Mouse (Mus musculus): Measurements from ENCODE around the gene Xaf1. TPM values are rescaled to one million over a fixed set of nuclear protein-coding genes. Genes with fewer than 3 reads are reported as not detected.

The Xaf1 gene
- polyA plus RNA-seq, 1 experiment from 2014 or later, result 56.1 TPM

DNA sequence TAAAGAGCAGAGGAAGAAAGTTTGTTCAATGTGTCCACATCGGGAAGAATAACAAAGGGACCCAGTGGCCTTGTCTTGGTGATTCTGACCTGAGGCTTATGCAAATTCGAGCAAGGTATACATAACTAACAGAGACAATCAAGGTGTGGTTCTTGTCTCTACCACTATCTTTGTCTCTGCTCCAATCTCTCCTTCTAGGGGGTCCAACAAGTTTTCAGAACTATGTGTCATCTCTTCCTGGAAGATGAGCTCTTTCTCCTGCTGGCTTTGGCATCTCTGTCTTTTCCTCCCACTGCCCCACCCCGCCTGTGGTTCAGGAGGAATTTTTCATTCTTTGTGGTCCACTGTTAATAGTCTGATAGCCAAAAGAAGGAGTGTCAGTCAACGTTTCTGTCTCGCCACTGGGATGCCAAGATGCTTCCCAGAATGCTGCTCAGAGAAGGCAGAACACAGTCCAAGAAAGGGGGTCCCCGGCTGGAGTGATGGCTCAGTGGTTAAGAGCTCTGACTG, 15.4 kb upstream of the Xaf1 start:
- 65% methylated on average over 6 of the region's 6 CpGs for WGBS
- no peak for ATAC-seq
- Histone ChIP-seq H3K4me3 (ENCODE audit: low read depth, low read length) (no peak overlapping the region), H3K9ac (ENCODE audit: low read depth, low read length) (no peak overlapping the region), H3K36me3 (ENCODE audit: control insufficient read depth, insufficient read depth) (no peaks in the 10 kb centered on the region), H3K9me3 (ENCODE audit: control insufficient read depth) (no peaks in the 10 kb centered on the region), H3K27ac (ENCODE audit: low read depth, low read length) (no peak overlapping the region), H3K4me2 (replicated peaks; ENCODE audit: low read depth) (no peak overlapping the region), H3K4me1 (replicated peaks; ENCODE audit: control insufficient read depth, insufficient read depth, low read length) (no peaks in the 10 kb centered on the region; the same call in 1 of the 2 replicates), H3K27me3 (replicated peaks; ENCODE audit: control insufficient read depth, insufficient read depth, low read length) (no peaks in the 10 kb centered on the region)
- TF ChIP-seq CTCF (IDR thresholded peaks at IDR 0.05; ENCODE audit: low read depth), result no peak

- Histone ChIP-seq H3K4me2 (replicated peaks; ENCODE audit: low read depth) (no peak overlapping the region), H3K9ac (ENCODE audit: low read depth, low read length) (no peak overlapping the region), H3K4me3 (ENCODE audit: low read depth, low read length) (no peak overlapping the region), H3K27me3 (replicated peaks; ENCODE audit: control insufficient read depth, insufficient read depth, low read length) (no peaks in the 10 kb centered on the region), H3K4me1 (replicated peaks; ENCODE audit: control insufficient read depth, insufficient read depth, low read length) (no peaks in the 10 kb centered on the region; the same call in 1 of the 2 replicates), H3K9me3 (ENCODE audit: control insufficient read depth) (no peaks in the 10 kb centered on the region), H3K27ac (ENCODE audit: low read depth, low read length) (no peak overlapping the region), H3K36me3 (ENCODE audit: control insufficient read depth, insufficient read depth) (no peaks in the 10 kb centered on the region)
- TF ChIP-seq CTCF (IDR thresholded peaks at IDR 0.05; ENCODE audit: low read depth), result no peak
- WGBS, result 70% methylated on average over 3 of the region's 3 CpGs
- ATAC-seq, result no peak
Measured at GRCm38 (mm10) chr11:72286651-72287050, 14.8 kb upstream of the Xaf1 start.

DNA sequence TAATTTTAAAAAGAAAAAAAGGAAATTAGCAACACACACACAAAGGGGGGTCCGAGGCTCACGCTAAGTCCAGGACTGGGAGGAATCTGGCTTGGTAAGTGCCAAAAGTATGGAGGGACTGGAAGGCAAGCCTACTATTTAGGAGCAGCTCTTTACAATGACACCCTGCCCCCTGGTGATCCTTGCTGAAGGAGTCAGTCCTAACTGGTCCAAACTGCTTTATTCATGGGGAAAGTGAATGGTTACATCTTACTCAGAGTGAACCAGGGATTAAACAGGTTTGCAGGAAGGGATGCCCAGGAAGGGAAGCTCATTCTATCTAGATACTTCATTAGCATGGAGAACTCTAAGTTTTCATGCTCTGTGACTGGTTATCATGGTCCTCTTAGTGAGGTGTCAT, 14.3 kb upstream of the Xaf1 start:
- TF ChIP-seq CTCF (IDR thresholded peaks at IDR 0.05; ENCODE audit: low read depth), result no peak

DNA sequence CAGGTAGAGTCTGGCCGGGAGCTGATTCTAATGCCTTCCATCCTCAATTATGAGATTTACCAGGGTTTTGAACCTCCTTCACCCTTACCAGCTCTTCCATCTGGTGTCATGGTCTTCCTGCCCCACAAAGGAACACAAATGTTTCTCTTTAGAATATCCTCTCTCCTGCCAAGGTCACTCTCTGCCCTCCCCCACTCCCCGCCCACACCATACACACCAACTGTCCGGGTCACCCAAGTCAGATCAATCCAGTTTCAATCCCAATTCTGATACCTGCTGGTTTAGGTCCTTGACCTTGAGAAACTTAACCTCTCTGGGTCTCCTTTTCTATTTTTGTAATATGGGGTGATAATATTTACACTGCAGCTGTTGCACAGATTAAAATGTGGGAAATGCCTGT, 13.9 kb upstream of the Xaf1 start:
- H3K9ac ChIP-seq (ENCODE audit: low read depth, low read length), result no peak overlapping the region
- ATAC-seq, result no peak
- no peak overlapping the region for H3K4me2 ChIP-seq (replicated peaks; ENCODE audit: low read depth)
- 74% methylated on average over 3 of the region's 3 CpGs for WGBS
- no peak overlapping the region for H3K27ac ChIP-seq (ENCODE audit: low read depth, low read length)
- no peaks in the 10 kb centered on the region for H3K9me3 ChIP-seq (ENCODE audit: control insufficient read depth)
- H3K36me3 ChIP-seq (ENCODE audit: control insufficient read depth, insufficient read depth), result no peaks in the 10 kb centered on the region
- TF ChIP-seq CTCF (IDR thresholded peaks at IDR 0.05; ENCODE audit: low read depth), result no peak
- H3K4me1 ChIP-seq (replicated peaks; ENCODE audit: control insufficient read depth, insufficient read depth, low read length), result no peaks in the 10 kb centered on the region; the same call in 1 of the 2 replicates
- H3K4me3 ChIP-seq (ENCODE audit: low read depth, low read length), result no peak overlapping the region
- H3K27me3 ChIP-seq (replicated peaks; ENCODE audit: control insufficient read depth, insufficient read depth, low read length), result no peaks in the 10 kb centered on the region

More for the DNA sequence above, 14.3 kb upstream of the Xaf1 start:
- no peaks in the 10 kb centered on the region for H3K9me3 ChIP-seq (ENCODE audit: control insufficient read depth)
- H3K4me2 ChIP-seq (replicated peaks; ENCODE audit: low read depth), result no peak overlapping the region
- no peak for ATAC-seq
- H3K9ac ChIP-seq (ENCODE audit: low read depth, low read length), result no peak overlapping the region
- no peaks in the 10 kb centered on the region; the same call in 1 of the 2 replicates for H3K4me1 ChIP-seq (replicated peaks; ENCODE audit: control insufficient read depth, insufficient read depth, low read length)
- H3K27ac ChIP-seq (ENCODE audit: low read depth, low read length), result no peak overlapping the region
- 93% methylated on average over 2 of the region's 2 CpGs for WGBS
- H3K36me3 ChIP-seq (ENCODE audit: control insufficient read depth, insufficient read depth), result no peaks in the 10 kb centered on the region
- no peaks in the 10 kb centered on the region for H3K27me3 ChIP-seq (replicated peaks; ENCODE audit: control insufficient read depth, insufficient read depth, low read length)
- H3K4me3 ChIP-seq (ENCODE audit: low read depth, low read length), result no peak overlapping the region

GRCm38 (mm10) chr11:72293116-72293515, 8.3 kb upstream of the Xaf1 start:
- Histone ChIP-seq H3K27me3 (replicated peaks; ENCODE audit: control insufficient read depth, insufficient read depth, low read length) (no peaks in the 10 kb centered on the region), H3K4me1 (replicated peaks; ENCODE audit: control insufficient read depth, insufficient read depth, low read length) (no peaks in the 10 kb centered on the region), H3K4me2 (replicated peaks; ENCODE audit: low read depth) (no peak overlapping the region), H3K4me3 (ENCODE audit: low read depth, low read length) (no peak overlapping the region), H3K9ac (ENCODE audit: low read depth, low read length) (no peak overlapping the region), H3K9me3 (ENCODE audit: control insufficient read depth) (no peaks in the 10 kb centered on the region), H3K27ac (ENCODE audit: low read depth, low read length) (no peak overlapping the region), H3K36me3 (ENCODE audit: control insufficient read depth, insufficient read depth) (no peaks in the 10 kb centered on the region)
- WGBS, result 83% methylated on average over 2 of the region's 2 CpGs
- TF ChIP-seq CTCF (IDR thresholded peaks at IDR 0.05; ENCODE audit: low read depth), result no peak
- no peak for ATAC-seq

DNA sequence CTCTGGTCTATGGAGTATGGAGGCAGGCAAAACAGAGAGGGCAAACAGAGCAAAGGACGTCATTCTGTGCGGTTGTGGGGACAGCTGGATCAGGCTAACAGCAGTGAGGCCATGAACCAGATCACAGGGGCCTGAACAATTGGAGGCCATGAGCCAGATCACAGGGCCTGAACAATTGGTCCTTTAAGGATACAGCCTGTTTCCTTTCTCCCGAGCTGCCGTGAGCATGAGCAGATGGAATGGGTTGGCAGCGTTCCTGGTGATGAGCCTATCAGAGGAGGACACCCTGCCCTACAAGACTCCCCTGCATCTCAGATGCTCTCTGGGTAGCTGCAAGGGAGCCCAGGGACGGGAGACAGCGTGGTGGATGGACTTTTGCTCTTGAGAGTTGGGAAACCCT, 801 bp downstream of the Xaf1 start:
- Histone ChIP-seq H3K4me2 (replicated peaks; ENCODE audit: low read depth) (peak overlapping the region; percentile 70), H3K27ac (ENCODE audit: low read depth, low read length) (0 out of 2 replicates have a peak overlapping the region, but pooled peaks have one; percentile 41), H3K36me3 (ENCODE audit: control insufficient read depth, insufficient read depth) (peaks cover 7% of the 10 kb centered on the region; the same call in 1 of the 2 replicates), H3K9me3 (ENCODE audit: control insufficient read depth) (no peaks in the 10 kb centered on the region), H3K9ac (ENCODE audit: low read depth, low read length) (peak overlapping the region; percentile 55), H3K4me1 (replicated peaks; ENCODE audit: control insufficient read depth, insufficient read depth, low read length) (no peaks in the 10 kb centered on the region), H3K4me3 (ENCODE audit: low read depth, low read length) (peak overlapping the region; percentile 40), H3K27me3 (replicated peaks; ENCODE audit: control insufficient read depth, insufficient read depth, low read length) (no peaks in the 10 kb centered on the region)
- TF ChIP-seq CTCF (IDR thresholded peaks at IDR 0.05; ENCODE audit: low read depth), result no peak
- ATAC-seq, result no peak
- 71% methylated on average over 7 of the region's 7 CpGs for WGBS
